Mouse (Mus musculus): ENCODE results near the gene Chd4.
"Not testable (repeated sequence)": the region's sequence is repeated elsewhere in the genome, so short reads cannot be mapped to it uniquely, and the experiment has no call there.

The Chd4 gene

DNA sequence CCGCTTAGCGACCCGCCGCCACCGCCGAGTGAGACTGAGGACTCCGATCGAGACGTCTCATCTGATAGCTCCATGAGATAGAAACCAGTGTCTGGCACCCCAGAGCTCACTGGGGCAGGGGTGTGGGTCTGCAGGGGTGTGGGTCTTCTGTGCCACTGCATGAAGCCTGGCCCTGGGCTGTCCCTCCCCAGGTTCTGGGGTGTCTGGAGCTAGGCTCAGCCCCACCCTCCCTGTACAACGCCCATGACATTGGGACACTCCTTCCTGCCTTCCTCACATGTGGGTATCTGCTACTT is 64.7 kb downstream of the Chd4 start:
- no peak for DNase-seq (ENCODE audit: low spot score in 2 of 2)

DNA sequence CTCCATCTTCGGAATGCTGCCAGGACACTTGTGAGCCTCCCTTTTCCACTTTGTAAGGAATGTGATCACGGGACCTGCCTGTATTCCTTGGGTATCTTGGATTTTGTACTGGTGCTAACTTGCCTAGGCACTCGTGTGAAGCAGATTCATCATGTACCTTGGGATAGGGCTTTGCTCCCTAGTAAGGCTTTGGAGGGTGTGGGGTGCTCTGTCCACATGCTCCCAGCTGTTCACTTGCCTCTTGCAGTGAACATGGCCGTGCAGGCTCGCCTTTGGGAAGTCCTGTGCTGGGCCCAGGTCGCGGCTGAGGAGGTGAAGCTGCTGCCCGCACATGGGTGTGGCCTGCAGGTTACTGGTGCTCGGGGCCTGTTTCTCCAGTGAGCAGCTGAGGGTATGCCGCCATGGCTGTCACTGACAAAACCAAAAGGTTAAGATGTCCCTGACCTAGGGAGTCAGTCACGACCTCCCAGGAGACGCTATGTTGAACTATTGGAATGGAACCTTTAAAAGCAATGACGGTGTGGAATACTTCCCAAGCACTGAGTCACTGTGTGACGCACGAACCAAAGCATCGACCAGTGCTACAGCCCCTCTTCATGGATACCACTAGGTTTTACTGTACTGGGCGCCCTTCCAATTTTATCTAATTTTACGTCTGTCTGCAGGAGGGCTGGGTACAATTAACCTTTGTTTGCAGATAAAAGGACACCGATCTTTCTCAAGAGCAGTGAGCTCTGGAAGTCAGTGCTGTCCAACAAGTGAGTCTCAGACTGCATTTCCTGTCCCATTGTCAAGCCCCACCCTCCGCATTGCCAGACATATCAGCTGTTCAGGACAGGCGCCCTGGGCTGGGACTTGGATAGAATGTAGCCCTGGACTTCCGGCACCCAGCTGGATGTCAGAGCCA is 65.3 kb downstream of the Chd4 start:
- DNase-seq (ENCODE audit: low spot score in 2 of 2), result peak; percentile 70 to 74

DNA sequence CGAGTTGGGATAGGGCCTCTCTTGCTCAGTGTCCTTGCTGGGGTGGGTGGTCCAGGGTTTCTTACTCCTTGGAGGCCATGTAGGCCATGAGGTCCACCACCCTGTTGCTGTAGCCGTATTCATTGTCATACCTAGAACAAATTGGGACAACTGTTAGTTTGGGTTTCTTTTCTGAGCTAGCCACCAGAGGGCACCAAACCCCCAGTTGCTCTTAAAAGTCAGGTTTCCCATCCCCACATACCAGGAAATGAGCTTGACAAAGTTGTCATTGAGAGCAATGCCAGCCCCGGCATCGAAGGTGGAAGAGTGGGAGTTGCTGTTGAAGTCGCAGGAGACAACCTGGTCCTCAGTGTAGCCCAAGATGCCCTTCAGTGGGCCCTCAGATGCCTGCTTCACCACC is 66.2 kb downstream of the Chd4 start:
- peak; percentile 78 to 80 for DNase-seq (ENCODE audit: low spot score in 2 of 2)

DNA sequence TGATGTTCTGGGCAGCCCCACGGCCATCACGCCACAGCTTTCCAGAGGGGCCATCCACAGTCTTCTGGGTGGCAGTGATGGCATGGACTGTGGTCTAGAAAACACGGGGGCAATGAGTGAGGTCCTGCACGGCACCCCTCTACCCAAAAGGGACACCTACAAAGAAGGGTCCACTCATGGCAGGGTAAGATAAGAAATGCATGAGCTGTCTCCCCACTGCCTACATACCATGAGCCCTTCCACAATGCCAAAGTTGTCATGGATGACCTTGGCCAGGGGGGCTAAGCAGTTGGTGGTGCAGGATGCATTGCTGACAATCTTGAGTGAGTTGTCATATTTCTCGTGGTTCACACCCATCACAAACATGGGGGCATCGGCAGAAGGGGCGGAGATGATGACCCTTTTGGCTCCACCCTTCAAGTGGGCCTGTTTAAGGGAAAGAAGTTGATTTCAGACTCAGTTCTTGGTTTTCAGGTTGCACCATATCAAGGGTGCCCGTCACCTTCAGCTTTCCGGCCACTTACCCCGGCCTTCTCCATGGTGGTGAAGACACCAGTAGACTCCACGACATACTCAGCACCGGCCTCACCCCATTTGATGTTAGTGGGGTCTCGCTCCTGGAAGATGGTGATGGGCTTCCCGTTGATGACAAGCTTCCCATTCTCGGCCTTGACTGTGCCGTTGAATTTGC is 67.0 kb downstream of the Chd4 start:
- DNase-seq (ENCODE audit: low spot score in 2 of 2), result not testable (repeated sequence)

DNA sequence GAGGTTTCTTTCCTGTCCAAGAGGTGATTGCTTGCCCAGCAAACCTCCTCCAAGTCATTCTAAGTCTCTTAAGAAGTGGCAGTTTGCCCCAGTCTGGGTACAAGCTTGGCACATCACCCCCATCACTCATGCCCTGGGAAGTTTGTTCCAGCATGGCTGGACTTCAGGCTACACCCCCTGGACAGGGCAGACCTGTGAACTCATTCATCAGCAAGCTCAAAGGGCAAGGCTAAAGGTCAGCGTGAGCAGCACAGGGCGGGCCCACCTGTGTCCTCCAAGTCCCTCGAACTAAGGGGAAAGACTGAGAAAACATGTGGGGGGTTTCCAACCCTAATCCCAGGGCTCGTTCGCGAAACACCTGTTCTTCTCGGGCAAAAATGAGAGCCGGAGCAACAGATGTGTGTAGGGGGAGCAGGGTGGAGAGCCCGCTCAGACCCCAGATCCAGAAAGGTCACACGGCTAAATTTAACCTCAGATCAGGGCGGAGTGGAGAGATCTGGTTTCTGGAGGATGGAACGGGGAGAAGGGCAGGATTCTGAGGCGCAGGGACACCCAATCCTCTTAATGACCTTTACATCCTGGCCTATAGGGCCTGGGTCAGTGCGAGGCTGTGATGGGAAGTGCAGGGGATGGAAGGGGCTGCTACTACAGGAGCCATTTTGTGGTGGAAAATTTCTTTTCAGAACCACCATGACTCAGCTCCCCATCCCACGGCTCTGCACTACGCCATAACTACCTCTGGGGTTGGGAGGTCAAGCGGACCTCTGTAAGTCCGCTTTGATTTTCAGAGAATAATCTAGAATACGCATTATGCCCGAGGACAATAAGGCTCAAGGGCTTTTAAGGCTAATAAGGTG is 68.2 kb downstream of the Chd4 start:
- peak; percentile 68 to 81 for DNase-seq (ENCODE audit: low spot score in 2 of 2)

DNA sequence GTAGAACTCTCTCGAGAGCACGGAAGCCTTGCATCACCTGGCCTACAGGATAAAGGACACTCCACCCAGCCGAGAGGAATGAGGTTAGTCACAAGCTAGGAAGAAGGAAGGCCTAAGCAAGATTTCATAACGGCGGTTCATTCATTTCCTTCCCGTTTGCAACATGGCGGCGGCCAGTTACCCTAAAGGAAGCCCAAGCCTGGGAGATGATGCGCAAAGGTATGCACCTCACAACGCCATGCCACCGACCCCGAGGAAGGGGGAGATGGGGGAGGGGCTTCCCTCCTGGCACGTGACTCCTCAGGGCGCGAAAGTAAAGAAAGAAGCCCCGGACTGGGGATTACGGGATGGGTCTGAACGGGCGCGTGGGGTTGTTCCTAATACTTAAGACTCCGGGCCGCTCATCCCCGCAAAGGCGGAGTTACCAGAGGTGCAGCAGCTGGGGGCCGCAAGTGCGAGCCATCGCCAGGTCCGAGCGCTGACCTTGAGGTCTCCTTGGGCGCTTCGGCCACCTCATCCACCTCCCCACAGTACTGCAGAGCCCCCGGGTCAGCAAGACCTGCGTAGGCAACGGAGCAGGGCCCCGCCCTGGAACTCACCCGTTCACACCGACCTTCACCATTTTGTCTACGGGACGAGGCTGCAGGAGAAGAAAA is 69.0 kb downstream of the Chd4 start:
- peak; percentile 78 to 83 for DNase-seq (ENCODE audit: low spot score in 2 of 2)

DNA sequence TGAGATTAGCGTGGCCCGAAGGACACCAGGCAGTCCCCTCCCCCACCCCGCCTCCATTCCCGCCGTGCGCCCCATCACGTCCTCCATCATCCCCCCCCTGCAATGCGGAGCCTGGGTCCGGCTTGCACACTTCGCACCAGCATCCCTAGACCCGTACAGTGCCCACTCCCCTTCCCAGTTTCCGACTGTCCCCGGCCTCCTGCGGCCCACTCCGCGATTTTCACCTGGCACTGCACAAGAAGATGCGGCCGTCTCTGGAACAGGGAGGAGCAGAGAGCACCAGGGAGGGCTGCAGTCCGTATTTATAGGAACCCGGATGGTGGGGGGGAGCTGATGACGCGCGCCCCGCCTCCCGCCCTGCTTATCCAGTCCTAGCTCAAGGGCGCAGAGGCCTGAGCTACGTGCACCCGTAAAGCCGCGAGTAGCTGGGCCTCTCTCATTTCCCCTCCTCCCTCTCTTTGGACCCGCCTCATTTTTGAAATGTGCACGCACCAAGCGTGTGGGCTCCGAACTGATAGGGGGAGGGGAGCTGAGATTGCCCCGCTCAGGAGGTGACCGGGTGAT is 69.6 kb downstream of the Chd4 start:
- peak; percentile 98 to 99 for DNase-seq (ENCODE audit: low spot score in 2 of 2)

DNA sequence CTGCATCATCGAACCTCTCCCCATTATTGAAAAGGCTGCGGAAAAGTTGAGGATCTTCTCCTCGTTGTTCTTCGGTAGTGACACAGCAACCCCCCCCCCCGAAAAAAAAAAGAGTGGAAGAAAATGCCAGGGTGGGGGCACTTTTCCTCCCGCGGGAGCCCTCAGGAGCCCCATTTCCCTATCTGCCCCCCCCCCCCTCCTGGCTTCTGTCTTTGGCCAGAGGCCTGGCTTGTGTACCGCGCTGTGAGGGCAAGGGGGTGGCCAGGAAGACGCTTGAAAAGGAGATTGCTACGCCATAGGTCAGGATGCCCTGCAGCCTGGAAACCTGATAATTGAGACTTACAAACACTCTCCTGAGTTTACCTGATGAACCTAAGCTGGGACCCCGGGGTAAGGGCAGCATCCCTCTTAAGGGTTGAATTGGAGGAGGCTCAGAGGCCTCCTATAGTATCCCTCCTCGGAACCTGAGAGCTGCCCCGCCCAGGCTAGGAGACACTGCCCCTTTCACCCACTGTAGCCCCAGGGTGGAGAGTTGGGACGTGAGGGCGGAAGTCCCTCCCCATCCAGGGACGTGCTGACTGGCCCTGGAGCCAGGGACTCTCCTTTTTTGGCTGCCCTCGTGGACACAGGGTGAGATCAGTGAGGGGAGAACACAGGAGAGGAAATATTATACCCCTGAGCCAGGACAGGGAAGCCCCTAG is 70.4 kb downstream of the Chd4 start, which contains the start of gene Gapdh:
Gene Gapdh (minus strand): TSS at position 417 of the 701 bp plus-strand sequence.
- peak; percentile 62 to 67 for DNase-seq (ENCODE audit: low spot score in 2 of 2)

DNA sequence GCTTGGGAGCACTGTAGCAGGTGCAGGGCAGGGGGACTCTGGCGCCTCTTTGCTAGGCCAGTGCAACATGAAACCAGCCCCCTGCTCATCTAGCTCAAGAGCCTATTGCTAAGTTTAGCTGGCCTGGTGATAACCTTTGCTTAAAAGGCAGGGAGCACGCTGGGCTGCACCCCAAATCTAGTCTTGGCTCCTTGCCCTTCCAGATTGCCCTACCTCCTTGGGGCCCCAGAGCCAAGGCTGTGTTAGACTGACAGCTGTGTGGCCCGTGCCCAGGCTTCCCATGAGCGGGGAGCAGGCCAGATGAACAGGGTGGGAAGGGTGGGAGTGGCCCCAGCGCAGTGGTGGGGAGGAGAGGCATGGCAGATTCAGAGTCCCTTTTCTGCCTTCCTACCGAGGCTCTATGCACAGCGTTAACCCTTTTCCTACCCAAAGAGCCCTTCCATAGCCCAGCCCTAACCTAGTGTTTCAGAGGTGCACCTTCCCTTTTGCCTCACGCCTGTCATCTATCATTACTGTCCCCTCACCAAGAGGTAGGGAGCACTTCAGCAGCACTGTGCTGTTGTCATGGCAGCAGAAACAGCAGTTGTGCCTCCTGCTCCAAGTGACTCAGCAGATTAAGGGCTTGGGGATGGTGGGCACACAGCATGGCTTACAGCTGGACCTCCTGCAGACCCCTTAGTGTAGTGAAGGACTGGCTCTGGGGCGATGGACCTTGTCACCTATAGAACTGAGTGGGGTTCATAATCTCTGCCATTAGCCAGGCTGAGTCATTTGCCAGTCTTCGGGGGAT is 71.3 kb downstream of the Chd4 start:
- peak in 1 of 2 experiments; percentile 70 for DNase-seq (ENCODE audit: low spot score in 2 of 2)

DNA sequence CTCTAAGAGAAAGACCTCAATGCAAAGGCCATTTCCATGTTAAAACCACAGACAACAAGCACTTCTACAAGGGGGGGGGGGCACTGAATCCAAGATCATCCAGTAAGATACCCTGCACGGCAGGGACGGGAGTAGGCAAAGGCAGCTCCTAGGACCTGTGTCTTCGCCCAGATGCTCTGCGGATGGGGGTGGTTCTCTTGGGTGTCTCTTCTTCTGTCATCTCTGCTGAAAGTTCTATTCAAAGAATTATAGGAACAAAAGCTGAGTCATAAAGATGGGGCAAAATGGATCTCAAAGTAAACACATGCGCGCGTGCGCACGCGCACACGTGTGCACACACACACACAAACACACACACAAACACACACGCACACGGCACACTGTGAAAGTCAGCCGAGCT is 72.3 kb downstream of the Chd4 start:
- DNase-seq (ENCODE audit: low spot score in 2 of 2), result no peak

DNA sequence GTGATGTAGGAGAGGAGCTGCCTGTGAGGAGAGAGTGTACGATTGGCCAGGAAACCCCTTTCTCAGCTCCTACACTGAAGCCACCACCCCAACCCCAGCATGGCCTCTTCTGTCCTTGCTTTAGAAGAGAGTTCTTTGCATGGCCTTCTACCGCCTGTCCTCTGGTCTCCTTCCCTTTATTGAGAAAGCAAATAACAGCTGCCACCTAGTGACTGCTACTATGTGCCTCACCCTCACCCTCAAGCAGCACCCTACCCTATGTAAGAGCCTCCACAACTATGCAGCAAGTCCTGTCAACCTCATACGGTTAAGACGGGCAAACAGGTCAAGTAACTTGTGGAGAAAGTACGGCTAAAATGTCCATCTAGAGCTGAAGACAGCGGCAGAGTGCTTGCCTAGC is 74.4 kb downstream of the Chd4 start:
- DNase-seq (ENCODE audit: low spot score in 2 of 2), result no peak

DNA sequence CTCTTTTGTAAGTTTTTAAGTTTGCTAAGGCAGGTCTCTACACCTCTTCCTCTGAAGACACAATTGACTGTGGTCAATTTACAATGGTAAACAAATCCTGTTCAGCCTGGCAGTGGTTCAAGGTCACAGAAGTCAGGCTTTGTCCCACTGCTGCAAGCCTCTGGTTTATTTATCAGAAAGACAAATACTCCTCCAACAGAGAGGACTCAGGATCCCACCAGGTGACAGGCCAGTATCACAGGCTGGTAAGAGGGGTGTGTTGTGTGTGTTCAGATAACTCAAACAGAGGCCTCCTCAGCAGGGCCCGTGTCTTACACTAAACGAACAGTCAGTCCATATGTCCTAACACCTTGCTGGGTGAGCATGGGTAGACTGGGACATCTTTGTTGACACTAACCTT is 76.7 kb downstream of the Chd4 start:
- no peak for DNase-seq (ENCODE audit: low spot score in 2 of 2)

DNA sequence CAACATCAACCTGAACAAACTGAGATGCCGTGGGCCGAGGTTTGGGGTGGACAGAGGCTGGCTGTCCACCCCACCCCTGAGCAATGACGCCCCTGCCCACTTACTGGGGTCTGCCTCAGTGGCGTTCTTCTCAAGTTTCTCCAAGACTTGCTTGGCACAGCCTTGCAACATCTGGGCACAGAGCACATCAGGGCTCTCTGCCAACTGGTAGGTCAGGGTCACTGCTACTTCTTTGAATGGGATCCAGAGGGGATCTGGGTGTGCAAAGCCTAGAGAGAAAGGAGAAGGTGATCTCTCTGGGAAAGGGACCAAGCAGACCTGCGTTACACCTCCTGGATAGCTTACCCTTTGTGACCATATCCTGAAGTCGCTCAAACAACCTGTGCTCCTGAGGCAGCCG is 77.5 kb downstream of the Chd4 start:
- DNase-seq (ENCODE audit: low spot score in 2 of 2), result no peak

DNA sequence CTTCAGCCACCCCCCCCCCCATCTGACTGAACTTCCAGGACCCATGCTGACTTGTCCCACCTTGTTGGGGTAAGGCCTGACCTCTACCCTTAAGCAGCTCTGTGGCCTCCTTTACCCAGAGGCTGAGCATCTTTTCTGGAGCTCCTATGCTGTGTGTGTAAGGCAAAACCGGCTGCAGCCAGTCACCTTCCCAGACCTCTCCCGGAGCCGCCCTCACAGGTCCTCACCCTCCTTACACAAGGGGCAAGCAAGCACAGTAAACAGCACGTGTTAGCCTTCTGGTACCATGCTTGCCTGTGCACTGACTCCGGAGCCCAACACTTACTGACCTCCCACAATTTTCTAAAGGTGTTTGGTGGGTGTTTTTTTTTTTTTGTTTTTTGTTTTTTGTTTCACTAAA is 79.7 kb downstream of the Chd4 start:
- DNase-seq (ENCODE audit: low spot score in 2 of 2), result no peak

DNA sequence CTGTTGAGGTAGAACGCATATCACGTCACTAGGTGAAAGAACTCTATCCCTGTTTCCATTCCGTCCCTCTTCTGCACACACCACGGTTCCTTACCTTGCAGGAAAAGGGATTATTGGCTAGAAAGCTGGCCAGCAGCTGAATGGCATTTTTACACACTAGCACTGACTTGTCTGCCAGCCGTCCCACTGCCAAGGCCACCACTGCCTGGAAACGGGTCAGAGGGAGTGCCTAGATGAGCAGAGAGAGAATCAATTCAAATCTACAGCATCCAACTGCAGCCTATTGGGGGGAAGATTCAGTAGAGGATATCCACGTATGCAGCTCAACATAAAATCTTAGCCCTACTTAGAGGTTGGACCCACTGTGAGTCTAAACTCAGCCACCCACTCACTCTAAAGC is 83.8 kb downstream of the Chd4 start:
- peak in 1 of 2 experiments; percentile 23 for DNase-seq (ENCODE audit: low spot score in 2 of 2)

All from right cerebral cortex, postnatal 10 days (tissue).